Mouse (Mus musculus) ovary, postnatal 36 days (tissue): ENCODE measurements at regions not wholly inside any gene's neighbourhood (a gene's known extent, or its start where the extent isn't known, plus 50 kb on each side); places are given as distances from the start of the nearest gene placed in this dataset.
"Not testable (repeated sequence)": the region's sequence is repeated elsewhere in the genome, so short reads cannot be mapped to it uniquely, and the experiment has no call there.

Experiments used
- DNase-seq: peaks from one replicate; pipeline ENCODE4 v3.0.0; 2022; ENCODE audit warnings: low spot score, mixed read lengths

- DNase-seq: no peak
Observed at GRCm38 (mm10) chr14:47920638-47921347, 199.8 kb upstream of the Peli2 start.

- DNase-seq: peak; percentile 45
Observed at GRCm38 (mm10) chr14:47921811-47922277, 198.8 kb upstream of the Peli2 start.

- no peak for DNase-seq
Observed at GRCm38 (mm10) chr14:47926416-47926815, 194.2 kb upstream of the Peli2 start.

GRCm38 (mm10) chr14:47935401-47935800, 185.2 kb upstream of the Peli2 start:
- DNase-seq: no peak

- no peak for DNase-seq
Observed at GRCm38 (mm10) chr14:47937081-47937651, 183.5 kb upstream of the Peli2 start.

- no peak for DNase-seq
Observed at GRCm38 (mm10) chr14:47939781-47940590, 180.6 kb upstream of the Peli2 start.

GRCm38 (mm10) chr14:47942671-47943070, 178.0 kb upstream of the Peli2 start:
- DNase-seq: no peak

GRCm38 (mm10) chr14:47944595-47944994, 176.0 kb upstream of the Peli2 start:
- DNase-seq: no peak

GRCm38 (mm10) chr14:47951041-47951440, 169.6 kb upstream of the Peli2 start:
- DNase-seq: no peak

GRCm38 (mm10) chr14:47958171-47958570, 162.5 kb upstream of the Peli2 start:
- no peak for DNase-seq

GRCm38 (mm10) chr14:47959366-47960280, 161.0 kb upstream of the Peli2 start:
- DNase-seq: no peak

- DNase-seq: not testable (repeated sequence)
Observed at GRCm38 (mm10) chr14:47964806-47965205, 155.8 kb upstream of the Peli2 start.

GRCm38 (mm10) chr14:47969871-47970270, 150.8 kb upstream of the Peli2 start:
- no peak for DNase-seq

GRCm38 (mm10) chr14:47973161-47973560, 147.5 kb upstream of the Peli2 start:
- not testable (repeated sequence) for DNase-seq

- no peak for DNase-seq
Observed at GRCm38 (mm10) chr14:47982993-47983740, 137.5 kb upstream of the Peli2 start.

GRCm38 (mm10) chr14:47986483-47986882, 134.1 kb upstream of the Peli2 start:
- DNase-seq: no peak

GRCm38 (mm10) chr14:47986941-47987340, 133.7 kb upstream of the Peli2 start:
- no peak for DNase-seq

GRCm38 (mm10) chr14:47987392-47988075, 133.1 kb upstream of the Peli2 start:
- no peak for DNase-seq

- no peak for DNase-seq
Observed at GRCm38 (mm10) chr14:47988131-47988530, 132.5 kb upstream of the Peli2 start.

GRCm38 (mm10) chr14:47989315-47989714, 131.3 kb upstream of the Peli2 start:
- no peak for DNase-seq
